Mouse (Mus musculus): ENCODE results near the gene Mdga1.

Mdga1 gene

GRCm38 (mm10) chr17:29981568-29981967 is 11.7 kb upstream of the Mdga1 start:
- peak; percentile 85 for DNase-seq (ENCODE audit: low read depth, low spot score)

- DNase-seq (ENCODE audit: low read depth, low spot score), result no peak
Observed at GRCm38 (mm10) chr17:29979841-29980240, 10.0 kb upstream of the Mdga1 start.

DNA sequence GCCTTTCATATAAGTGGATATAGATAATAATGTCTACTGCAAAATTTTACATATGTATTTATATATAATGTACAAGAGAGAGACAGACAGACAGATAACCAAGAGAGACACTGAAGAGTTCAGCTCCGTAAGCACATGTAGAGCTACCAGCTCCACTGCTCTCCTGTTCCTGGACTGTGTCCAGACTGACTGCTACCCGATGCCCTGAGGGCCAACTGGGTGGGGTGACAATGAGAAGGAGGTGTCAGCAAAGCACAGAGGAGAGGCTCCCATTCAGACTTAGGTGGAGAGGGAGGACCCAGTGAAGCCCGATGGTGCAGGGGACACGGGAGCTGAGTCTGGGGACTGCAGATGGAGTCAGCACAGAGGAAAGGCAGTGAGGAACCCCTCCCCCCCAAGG is 9.1 kb upstream of the Mdga1 start:
- DNase-seq (ENCODE audit: low read depth, low spot score), result no peak

- DNase-seq (ENCODE audit: low read depth, low spot score), result peak; percentile 88
Observed at GRCm38 (mm10) chr17:29975731-29976130, 5.8 kb upstream of the Mdga1 start.

DNA sequence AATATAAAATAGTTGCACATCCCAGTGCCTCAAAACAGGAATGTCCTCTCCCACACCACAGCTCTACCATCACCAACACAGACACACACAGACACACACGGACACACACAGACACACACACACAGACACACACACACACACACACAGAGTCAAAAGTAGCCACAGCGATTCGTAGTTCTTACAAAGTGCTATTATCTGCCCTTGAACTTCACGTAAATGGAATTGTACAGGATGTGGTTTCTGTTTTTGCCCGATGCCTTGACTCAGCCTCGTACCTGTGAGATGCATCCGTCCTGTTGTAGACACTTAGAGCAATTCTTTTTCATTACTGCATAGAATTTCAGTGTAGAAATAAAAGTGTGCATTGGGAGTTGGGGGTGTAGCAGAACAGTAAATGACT is 3.3 kb upstream of the Mdga1 start:
- DNase-seq (ENCODE audit: low read depth, low spot score), result no peak

DNA sequence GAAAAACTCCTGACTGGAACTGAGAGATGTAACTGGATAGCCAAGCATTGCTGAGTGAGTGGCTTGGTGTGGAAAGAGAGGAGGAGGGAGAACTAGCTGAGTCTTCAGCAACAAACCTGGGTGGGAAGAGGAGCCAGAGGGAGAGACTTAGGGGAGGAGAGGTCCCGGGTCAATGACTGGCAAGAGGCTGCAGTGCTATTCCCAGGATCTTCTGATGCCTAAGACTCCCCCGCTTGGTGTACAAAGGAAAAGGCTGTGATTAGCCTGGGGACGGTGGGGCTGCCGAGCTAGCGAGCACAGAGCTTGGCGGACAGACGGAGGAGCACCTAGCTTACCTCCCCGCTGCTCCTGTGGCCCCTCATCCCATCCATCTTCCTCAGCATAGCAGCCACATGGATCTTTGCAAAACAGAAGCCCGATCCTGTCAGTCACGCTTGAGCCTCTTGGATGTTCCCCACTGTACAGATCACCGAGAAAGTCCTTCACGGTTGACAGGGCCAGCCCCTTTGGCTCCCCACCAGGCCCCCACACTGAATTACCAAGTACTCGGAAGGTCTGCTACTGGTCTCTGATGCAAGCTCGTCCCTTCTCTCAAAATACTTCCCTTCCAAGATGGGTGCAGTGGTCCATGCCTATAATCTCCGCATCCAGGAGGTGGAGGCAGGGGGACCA is 2.0 kb upstream of the Mdga1 start:
- no peak for DNase-seq (ENCODE audit: low read depth, low spot score)

DNA sequence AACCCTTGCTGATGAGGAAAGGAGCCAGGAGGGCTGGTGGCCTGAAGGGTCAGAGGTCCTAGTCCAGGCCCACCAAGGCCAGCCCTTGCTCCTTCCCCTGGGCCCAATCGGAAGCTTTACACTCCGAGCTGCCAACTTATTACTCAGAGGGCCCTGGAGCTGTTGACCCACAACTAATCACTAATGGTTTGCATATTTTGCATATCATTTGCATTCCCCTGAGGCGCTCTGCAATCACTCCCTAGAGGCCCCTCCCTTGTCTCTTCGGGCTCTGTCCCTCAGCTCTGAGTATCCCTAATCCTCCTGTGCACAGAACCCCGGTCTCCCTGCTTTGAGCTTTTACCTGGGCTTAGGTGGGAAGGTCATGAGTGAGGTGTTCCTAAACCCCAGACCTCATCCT is 4.4 kb downstream of the Mdga1 start:
- peak; percentile 27 for DNase-seq (ENCODE audit: low read depth, low spot score)

GRCm38 (mm10) chr17:29963730-29964259 is 6.1 kb downstream of the Mdga1 start:
- peak; percentile 70 for DNase-seq (ENCODE audit: low read depth, low spot score)

DNA sequence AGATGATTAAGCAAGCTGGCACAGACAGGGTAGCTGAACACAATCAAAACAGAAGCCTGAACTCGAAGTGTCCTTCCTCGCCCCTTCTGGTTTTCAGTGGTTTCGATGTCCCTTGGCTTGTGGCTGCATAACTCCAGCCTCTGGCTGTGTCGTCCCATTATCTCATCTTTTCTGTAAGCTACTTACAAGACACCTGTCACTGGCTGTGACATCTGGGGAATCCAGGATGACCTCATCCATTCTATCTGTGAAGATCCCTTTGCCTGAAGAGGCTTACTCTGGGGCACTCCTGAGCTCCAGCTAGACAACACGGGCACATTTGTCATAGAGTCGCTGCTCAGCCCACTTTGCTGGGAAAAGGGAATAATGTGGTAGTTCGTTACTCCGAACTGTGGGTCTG is 14.0 kb downstream of the Mdga1 start:
- no peak for DNase-seq (ENCODE audit: low read depth, low spot score)

- no peak for DNase-seq (ENCODE audit: low read depth, low spot score)
Observed at GRCm38 (mm10) chr17:29954316-29954715, 15.6 kb downstream of the Mdga1 start.

DNA sequence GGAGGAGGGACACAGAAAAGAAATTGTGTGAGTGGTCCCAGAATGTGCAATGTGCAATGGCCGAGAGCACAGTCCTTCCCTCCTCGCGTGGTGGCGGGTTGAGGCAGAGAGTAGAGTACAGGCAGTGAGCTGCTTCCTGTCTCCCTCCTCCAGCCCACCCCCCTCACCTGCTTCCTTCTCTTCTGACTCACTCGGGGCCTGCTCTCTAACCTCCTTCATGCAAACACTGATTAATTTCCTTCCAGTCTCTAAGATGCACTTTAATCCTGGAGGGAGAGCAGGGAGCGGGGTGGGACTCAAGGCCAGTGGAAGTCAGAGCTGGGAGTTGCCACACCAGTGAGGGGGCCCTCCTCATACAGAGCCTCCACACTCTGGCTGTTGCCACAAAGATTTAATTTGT is 18.8 kb downstream of the Mdga1 start:
- no peak for DNase-seq (ENCODE audit: low read depth, low spot score)

DNA sequence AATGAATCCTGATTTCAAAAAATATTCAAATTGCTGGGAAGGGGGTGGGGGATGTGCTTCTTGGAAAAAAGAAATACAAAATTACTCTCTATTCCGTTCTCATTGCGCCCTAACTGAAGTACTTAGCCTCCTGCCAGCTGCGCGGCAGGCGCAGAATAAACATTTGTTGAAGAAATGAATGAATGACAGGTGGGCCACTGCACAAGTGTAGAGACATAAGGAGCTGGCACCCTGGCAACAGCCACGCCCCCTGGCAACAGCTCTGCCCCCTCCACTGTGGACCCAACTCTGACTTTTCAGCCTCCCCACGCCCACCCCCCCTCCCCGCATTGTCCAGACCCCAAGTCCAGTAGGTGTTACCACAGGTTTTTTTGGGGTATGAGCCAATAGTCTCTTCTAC is 19.3 kb downstream of the Mdga1 start:
- DNase-seq (ENCODE audit: low read depth, low spot score), result no peak

GRCm38 (mm10) chr17:29947271-29947714 is 22.6 kb downstream of the Mdga1 start:
- DNase-seq (ENCODE audit: low read depth, low spot score), result no peak

DNA sequence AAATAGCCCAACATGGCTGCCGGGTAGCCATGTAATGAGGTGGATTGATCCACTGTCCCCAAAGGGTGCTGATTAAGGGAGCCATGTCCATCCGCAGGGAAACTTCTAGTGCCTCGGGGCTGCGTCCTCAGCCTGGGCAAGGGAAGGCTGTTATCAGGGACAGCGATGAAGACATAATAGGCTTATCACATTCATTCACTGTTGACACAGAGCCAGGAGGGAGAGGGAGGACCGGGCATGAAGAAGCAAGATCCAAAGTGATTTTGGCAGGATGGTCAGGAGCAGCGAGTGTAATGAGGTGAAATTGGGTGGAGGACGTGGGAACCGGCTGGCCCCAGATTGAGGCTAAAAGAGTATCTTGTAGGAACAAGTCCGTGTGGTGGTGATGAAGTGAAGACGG is 25.5 kb downstream of the Mdga1 start:
- DNase-seq (ENCODE audit: low read depth, low spot score), result no peak

- DNase-seq (ENCODE audit: low read depth, low spot score), result no peak
Observed at GRCm38 (mm10) chr17:29939011-29939410, 30.9 kb downstream of the Mdga1 start.

GRCm38 (mm10) chr17:29937350-29937781 is 32.5 kb downstream of the Mdga1 start:
- DNase-seq (ENCODE audit: low read depth, low spot score), result no peak

- DNase-seq (ENCODE audit: low read depth, low spot score), result no peak
Observed at GRCm38 (mm10) chr17:29934133-29934851, 35.6 kb downstream of the Mdga1 start.

- no peak for DNase-seq (ENCODE audit: low read depth, low spot score)
Observed at GRCm38 (mm10) chr17:29932753-29933152, 37.1 kb downstream of the Mdga1 start.

- peak; percentile 72 for DNase-seq (ENCODE audit: low read depth, low spot score)
Observed at GRCm38 (mm10) chr17:29931224-29931945, 38.5 kb downstream of the Mdga1 start.

DNA sequence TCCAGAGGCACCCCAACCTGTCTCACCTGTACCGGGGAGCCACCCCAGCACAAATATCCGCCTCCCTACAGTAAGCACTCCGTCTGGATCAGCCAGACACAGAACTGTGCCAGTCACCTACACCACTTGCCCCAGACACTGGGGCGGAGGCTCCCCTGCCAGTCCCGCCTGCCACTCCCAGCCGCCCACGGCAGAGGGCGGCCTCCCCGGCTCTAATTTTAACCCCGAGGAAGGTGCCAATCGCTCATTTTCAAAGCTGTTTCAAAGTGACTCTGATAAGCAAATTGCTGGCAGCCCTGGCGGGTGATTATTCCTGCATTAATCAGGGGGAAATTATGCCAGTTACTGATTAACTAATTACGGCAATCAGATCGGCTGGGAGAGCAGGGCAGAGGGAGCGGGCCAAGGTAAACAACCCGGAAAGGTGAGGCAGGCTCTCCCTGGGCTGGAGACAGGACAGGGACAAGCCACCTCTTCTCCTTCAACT is 41.1 kb downstream of the Mdga1 start:
- DNase-seq (ENCODE audit: low read depth, low spot score), result no peak

- peak; percentile 43 for DNase-seq (ENCODE audit: low read depth, low spot score)
Observed at GRCm38 (mm10) chr17:29925608-29926606, 44.0 kb downstream of the Mdga1 start.
